Mouse (Mus musculus): ENCODE results near the gene E2f8. TPM values are rescaled to one million over a fixed set of nuclear protein-coding genes. Genes with fewer than 3 reads are reported as not detected.

Gene E2f8
- polyA plus RNA-seq (2015; fragmentation: Nextera tagmentation; extraction: Ambion mirVana): 18.6 and 19.9 TPM in 2 replicates

DNA sequence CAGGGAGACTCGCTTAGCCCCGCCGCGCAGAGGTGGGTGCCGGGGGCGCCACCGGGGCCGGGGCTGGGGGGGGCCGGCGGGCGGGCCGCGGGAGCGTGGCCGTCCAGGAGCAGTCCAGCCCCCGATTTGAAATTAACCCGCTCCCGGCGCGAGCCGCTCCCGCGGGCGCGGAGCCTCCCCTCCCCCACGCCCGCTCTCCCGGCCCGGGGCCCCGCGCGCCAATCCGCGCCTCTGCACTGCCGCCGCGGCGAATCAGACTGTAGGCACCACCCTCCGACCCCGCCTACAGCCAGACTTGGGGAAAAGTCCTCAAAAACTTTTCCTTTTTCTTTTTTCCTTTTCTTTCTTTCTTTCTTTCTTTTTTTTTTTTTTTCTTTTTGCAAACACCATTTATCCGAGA, at the start of gene E2f8:
Gene E2f8, minus strand, starts transcription at position 111 of the 400 bp plus-strand sequence.
- peak; percentile 64 for ATAC-seq (ENCODE audit: extremely low read depth, insufficient number of reproducible peaks, low FRiP score, low TSS enrichment)
- no peaks in the 10 kb centered on the region for H3K27me3 ChIP-seq (replicated peaks)
- H3K4me1 ChIP-seq: peaks cover 26% of the 10 kb centered on the region
- peaks cover 23% of the 10 kb centered on the region for H3K36me3 ChIP-seq
- WGBS: under 1% methylated on average over 28 of the region's 41 CpGs
- H3K4me2 ChIP-seq: peak within 1 kb of the TSS; percentile 95
- peak within 1 kb of the TSS; percentile 95 for H3K9ac ChIP-seq
- peak within 1 kb of the TSS; percentile 88 for H3K4me3 ChIP-seq
- no peaks in the 10 kb centered on the region for H3K9me3 ChIP-seq
- H3K27ac ChIP-seq (replicated peaks): peak within 1 kb of the TSS; percentile 90

- no peak for ATAC-seq (ENCODE audit: extremely low read depth, insufficient number of reproducible peaks, low FRiP score, low TSS enrichment)
- Histone ChIP-seq H3K4me2 (no peak overlapping the region), H3K4me1 (peaks cover 15% of the 10 kb centered on the region), H3K36me3 (no peaks in the 10 kb centered on the region), H3K4me3 (no peak overlapping the region), H3K27me3 (replicated peaks) (no peaks in the 10 kb centered on the region), H3K27ac (replicated peaks) (no peak overlapping the region), H3K9ac (no peak overlapping the region), H3K9me3 (no peaks in the 10 kb centered on the region)
- WGBS: 64% methylated on average over 5 of the region's 5 CpGs
Observed at GRCm38 (mm10) chr7:48930399-48930798, 49.0 kb upstream of the E2f8 start.

- H3K27me3 ChIP-seq (replicated peaks): no peaks in the 10 kb centered on the region
- peaks cover 29% of the 10 kb centered on the region for H3K4me1 ChIP-seq
- no peaks in the 10 kb centered on the region for H3K36me3 ChIP-seq
- H3K9me3 ChIP-seq: no peaks in the 10 kb centered on the region
- no peak for ATAC-seq (ENCODE audit: extremely low read depth, insufficient number of reproducible peaks, low FRiP score, low TSS enrichment)
- 12% methylated on average over 3 of the region's 3 CpGs for WGBS
- no peak overlapping the region for H3K4me3 ChIP-seq
- H3K27ac ChIP-seq (replicated peaks): no peak overlapping the region
- H3K9ac ChIP-seq: no peak overlapping the region
- H3K4me2 ChIP-seq: no peak overlapping the region
Observed at GRCm38 (mm10) chr7:48928364-48928763, 47.0 kb upstream of the E2f8 start.

- WGBS: 24% methylated on average over 3 of the region's 3 CpGs
- H3K27me3 ChIP-seq (replicated peaks): no peaks in the 10 kb centered on the region
Observed at GRCm38 (mm10) chr7:48925214-48925613, 43.8 kb upstream of the E2f8 start.

DNA sequence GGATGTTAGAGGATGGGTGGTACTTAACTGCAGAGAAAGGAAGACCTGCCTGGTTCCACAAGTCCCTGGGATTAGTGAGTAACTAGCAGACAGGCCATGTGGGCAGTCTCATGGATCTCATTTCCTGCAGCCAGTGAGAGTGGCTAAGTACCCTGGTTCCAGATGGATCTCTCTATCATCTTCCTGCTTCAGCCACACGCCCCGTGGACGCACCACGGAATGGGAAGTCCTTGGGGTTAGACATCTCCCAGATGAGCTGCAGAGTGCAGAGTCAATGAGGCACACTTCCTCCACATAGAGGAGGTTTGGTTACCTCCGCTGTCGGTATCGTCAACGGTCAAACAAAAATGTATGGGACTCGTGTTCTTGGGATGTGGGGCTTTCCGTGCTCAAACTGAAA, 42.2 kb upstream of the E2f8 start:
- 69% methylated on average over 10 of the region's 10 CpGs for WGBS
- Histone ChIP-seq H3K4me1 (peaks cover 26% of the 10 kb centered on the region), H3K9ac (no peak overlapping the region), H3K36me3 (no peaks in the 10 kb centered on the region), H3K27ac (replicated peaks) (no peak overlapping the region), H3K4me2 (no peak overlapping the region), H3K9me3 (no peaks in the 10 kb centered on the region), H3K27me3 (replicated peaks) (no peaks in the 10 kb centered on the region), H3K4me3 (no peak overlapping the region)
- ATAC-seq (ENCODE audit: extremely low read depth, insufficient number of reproducible peaks, low FRiP score, low TSS enrichment): no peak

More at GRCm38 (mm10) chr7:48925214-48925613, 43.8 kb upstream of the E2f8 start:
- Histone ChIP-seq H3K4me2 (no peak overlapping the region), H3K36me3 (no peaks in the 10 kb centered on the region), H3K4me3 (no peak overlapping the region), H3K9ac (no peak overlapping the region), H3K4me1 (peaks cover 26% of the 10 kb centered on the region), H3K27ac (replicated peaks) (peak overlapping the region; percentile 51), H3K9me3 (no peaks in the 10 kb centered on the region)
- peak; percentile 57; the same call in 1 of the 2 replicates for ATAC-seq (ENCODE audit: extremely low read depth, insufficient number of reproducible peaks, low FRiP score, low TSS enrichment)

DNA sequence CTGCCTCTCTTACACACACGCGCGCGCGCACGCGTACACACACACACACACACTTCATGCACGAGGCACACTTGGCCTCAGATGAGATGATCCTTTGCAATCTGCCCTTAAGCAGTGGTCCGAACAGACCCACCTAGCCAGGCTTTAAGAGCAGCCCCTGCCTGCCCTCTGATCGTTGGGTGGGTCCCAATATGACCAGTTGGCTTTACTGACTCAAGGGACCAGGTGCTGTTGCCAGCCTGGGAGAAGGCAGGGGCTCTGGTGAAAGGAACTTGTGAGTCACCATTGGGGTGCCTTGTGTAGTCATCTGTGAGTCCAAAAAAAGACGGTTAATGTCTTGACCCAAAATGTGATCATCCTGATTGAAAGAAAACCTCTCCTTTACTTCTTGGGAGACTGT, 37.0 kb upstream of the E2f8 start:
- Histone ChIP-seq H3K27ac (replicated peaks) (no peak overlapping the region), H3K9me3 (no peaks in the 10 kb centered on the region), H3K4me2 (no peak overlapping the region), H3K4me3 (no peak overlapping the region), H3K36me3 (no peaks in the 10 kb centered on the region), H3K4me1 (peaks cover 14% of the 10 kb centered on the region), H3K9ac (no peak overlapping the region), H3K27me3 (replicated peaks) (no peaks in the 10 kb centered on the region)
- WGBS: 50% methylated on average over 11 of the region's 11 CpGs
- no peak for ATAC-seq (ENCODE audit: extremely low read depth, insufficient number of reproducible peaks, low FRiP score, low TSS enrichment)

DNA sequence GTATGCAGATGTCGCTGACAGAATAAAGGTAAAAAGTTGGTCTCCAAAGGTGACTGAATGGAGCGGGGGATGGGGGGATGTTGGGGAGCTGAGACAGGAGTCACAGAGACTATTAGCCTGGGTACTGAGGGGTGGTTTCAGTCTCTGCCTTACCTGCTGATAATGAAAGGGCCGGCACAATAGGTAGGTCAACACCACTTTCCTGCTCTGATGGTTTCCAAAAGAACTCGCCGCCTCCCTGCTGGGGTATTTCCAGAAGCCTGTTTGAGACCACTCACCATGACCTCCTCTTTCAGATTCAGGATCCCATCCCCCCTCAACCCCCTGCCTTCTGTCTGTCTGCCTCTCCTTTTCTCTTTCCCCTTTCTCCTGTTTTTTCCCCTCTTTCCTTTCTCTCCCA, 36.6 kb upstream of the E2f8 start:
- peaks cover 14% of the 10 kb centered on the region for H3K4me1 ChIP-seq
- H3K36me3 ChIP-seq: no peaks in the 10 kb centered on the region
- H3K27me3 ChIP-seq (replicated peaks): no peaks in the 10 kb centered on the region
- WGBS: 28% methylated on average over 5 of the region's 5 CpGs
- no peak for ATAC-seq (ENCODE audit: extremely low read depth, insufficient number of reproducible peaks, low FRiP score, low TSS enrichment)
- no peak overlapping the region for H3K9ac ChIP-seq
- peak overlapping the region; percentile 30; the same call in 1 of the 2 replicates for H3K27ac ChIP-seq (replicated peaks)
- no peak overlapping the region for H3K4me2 ChIP-seq
- H3K9me3 ChIP-seq: no peaks in the 10 kb centered on the region
- H3K4me3 ChIP-seq: no peak overlapping the region

DNA sequence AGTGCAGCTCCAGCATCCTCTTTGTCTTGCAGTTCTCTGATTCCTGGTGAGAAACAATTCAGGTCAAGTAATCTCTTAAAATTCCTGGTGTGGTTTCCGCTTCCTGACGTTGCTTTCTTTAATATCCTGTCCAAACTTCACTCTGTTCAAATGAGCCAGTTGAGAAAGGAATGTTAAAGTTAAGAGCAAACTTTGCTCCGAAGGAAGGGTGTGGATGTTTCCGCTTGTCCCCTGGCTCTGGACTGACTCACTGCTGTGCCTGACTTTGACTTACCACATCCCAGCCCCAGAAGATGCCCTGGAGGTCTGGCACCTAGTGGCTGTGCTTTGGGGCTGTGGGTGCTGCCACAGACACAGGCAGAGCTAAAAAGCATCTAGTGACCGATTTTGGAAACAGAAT, 36.1 kb upstream of the E2f8 start:
- no peak overlapping the region for H3K4me3 ChIP-seq
- no peaks in the 10 kb centered on the region for H3K9me3 ChIP-seq
- H3K4me2 ChIP-seq: no peak overlapping the region
- ATAC-seq (ENCODE audit: extremely low read depth, insufficient number of reproducible peaks, low FRiP score, low TSS enrichment): no peak
- H3K4me1 ChIP-seq: peaks cover 14% of the 10 kb centered on the region
- no peaks in the 10 kb centered on the region for H3K27me3 ChIP-seq (replicated peaks)
- H3K9ac ChIP-seq: no peak overlapping the region
- H3K27ac ChIP-seq (replicated peaks): peak overlapping the region; percentile 56; the same call in 1 of the 2 replicates
- 25% methylated on average over 5 of the region's 5 CpGs for WGBS
- H3K36me3 ChIP-seq: no peaks in the 10 kb centered on the region

DNA sequence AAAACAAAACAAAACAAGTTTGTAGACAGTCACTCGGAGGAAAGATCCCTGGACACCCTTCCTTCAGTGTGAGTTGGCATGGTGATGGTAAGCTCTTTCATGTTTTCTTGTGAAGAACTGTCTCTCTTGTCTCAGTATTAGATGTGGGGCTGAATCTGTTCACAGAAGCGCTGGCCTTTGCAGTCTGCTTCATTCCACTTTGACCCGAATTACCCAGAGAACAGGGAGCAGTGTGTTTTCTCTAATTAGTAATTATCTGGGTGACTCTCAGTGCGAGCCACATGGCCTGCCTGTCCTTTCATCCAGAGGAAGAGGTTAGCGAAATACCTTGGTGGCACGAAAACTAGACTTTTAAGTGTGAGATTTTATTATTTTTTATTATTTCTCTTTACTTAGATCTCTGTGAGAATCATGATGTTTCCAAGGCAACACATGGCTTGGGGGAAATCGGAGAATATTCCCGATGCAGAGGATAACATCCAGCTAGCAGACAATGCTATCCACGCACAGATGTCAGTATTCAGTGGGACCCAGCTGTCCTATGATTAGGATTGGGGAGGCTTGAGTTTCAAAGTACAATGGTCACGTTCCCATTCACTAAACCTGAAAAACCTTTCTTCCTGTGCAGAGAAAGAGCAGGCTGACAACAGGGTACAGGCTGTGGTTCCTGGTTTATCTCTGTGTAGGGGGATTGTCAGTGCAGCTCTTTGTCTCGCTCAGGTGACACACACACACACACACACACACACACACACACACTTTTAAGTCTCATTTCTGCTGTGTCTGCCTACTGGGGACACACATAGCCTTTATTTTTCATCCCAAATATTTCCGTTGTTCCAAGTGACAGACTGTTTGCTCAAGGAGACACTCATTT, 33.5 kb upstream of the E2f8 start:
- H3K9ac ChIP-seq: no peak overlapping the region
- no peak overlapping the region for H3K27ac ChIP-seq (replicated peaks)
- H3K27me3 ChIP-seq (replicated peaks): no peaks in the 10 kb centered on the region
- H3K9me3 ChIP-seq: no peaks in the 10 kb centered on the region
- H3K4me1 ChIP-seq: peaks cover 14% of the 10 kb centered on the region
- no peak for ATAC-seq (ENCODE audit: extremely low read depth, insufficient number of reproducible peaks, low FRiP score, low TSS enrichment)
- H3K4me2 ChIP-seq: no peak overlapping the region
- no peak overlapping the region for H3K4me3 ChIP-seq
- H3K36me3 ChIP-seq: no peaks in the 10 kb centered on the region
- 68% methylated on average over 12 of the region's 12 CpGs for WGBS

DNA sequence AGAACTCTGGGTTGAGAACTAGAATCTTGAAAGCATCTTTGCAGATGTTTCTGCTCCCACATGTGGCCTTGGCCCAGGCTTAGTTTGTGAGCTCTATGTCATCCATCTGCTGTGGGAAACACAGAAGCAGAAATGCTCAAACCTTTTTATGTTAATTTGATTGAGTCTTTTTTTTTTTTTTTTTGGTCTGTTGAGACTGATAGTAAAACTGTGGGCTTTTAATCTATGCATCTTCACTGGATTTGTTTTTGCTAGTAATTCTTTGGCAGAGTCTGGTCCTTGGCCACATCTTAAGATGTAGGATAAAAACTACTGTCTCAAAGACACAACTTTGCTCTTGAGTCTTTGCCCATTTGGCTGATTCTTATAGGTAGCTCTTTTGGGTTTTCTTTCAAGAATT, 29.8 kb upstream of the E2f8 start:
- ATAC-seq (ENCODE audit: extremely low read depth, insufficient number of reproducible peaks, low FRiP score, low TSS enrichment): no peak
- no peaks in the 10 kb centered on the region for H3K27me3 ChIP-seq (replicated peaks)
- no peak overlapping the region for H3K4me3 ChIP-seq
- 0 out of 2 replicates have a peak, but pooled peaks cover 4% of the 10 kb centered on the region for H3K4me1 ChIP-seq
- no peaks in the 10 kb centered on the region for H3K9me3 ChIP-seq
- H3K4me2 ChIP-seq: no peak overlapping the region
- H3K36me3 ChIP-seq: no peaks in the 10 kb centered on the region
- H3K9ac ChIP-seq: no peak overlapping the region
- no peak overlapping the region for H3K27ac ChIP-seq (replicated peaks)

DNA sequence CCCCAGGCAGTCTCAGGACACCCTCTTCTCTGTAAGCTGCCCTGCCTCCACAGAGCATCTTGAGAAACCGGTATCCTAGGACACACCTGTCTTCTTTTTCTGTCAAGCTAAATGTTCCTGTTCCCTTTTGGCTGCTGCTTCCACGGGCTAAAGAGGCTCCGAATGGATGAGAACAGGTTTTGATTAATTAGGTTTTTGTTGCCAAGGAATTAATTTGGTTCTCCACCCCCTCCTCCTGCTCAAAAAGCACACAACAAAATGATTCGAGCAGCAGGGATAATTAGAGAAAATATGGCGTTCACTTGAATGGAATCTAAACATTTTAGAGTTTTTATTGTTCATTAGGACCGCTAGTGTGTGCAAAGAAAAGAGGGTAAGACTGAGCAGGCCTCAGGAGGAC, 28.9 kb upstream of the E2f8 start:
- Histone ChIP-seq H3K27me3 (replicated peaks) (no peaks in the 10 kb centered on the region), H3K4me1 (0 out of 2 replicates have a peak, but pooled peaks cover 4% of the 10 kb centered on the region), H3K4me2 (no peak overlapping the region), H3K27ac (replicated peaks) (no peak overlapping the region), H3K36me3 (no peaks in the 10 kb centered on the region), H3K9ac (no peak overlapping the region), H3K4me3 (no peak overlapping the region), H3K9me3 (no peaks in the 10 kb centered on the region)
- 83% methylated on average over 6 of the region's 6 CpGs for WGBS
- no peak for ATAC-seq (ENCODE audit: extremely low read depth, insufficient number of reproducible peaks, low FRiP score, low TSS enrichment)

DNA sequence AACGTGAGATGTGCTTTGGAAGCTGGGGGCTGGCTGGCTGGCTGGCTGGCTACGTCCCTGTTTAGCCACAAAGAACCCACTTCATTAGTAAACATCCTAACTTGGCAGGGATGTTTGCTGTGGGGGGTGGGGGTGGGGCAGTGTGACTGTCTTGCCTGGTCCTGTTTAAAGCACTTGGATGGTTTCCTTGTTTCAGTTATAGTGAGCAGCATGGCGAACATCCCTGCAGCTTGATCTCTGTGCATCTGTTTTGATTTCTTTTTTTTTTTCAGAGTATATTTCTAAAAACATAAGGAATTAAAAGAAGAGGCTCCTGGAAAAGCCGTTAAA, 27.9 kb upstream of the E2f8 start:
- 54% methylated on average over 4 of the region's 4 CpGs for WGBS
- Histone ChIP-seq H3K9me3 (no peaks in the 10 kb centered on the region), H3K9ac (no peak overlapping the region), H3K4me2 (no peak overlapping the region), H3K27me3 (replicated peaks) (no peaks in the 10 kb centered on the region), H3K27ac (replicated peaks) (no peak overlapping the region), H3K36me3 (no peaks in the 10 kb centered on the region), H3K4me1 (0 out of 2 replicates have a peak, but pooled peaks cover 4% of the 10 kb centered on the region), H3K4me3 (no peak overlapping the region)
- ATAC-seq (ENCODE audit: extremely low read depth, insufficient number of reproducible peaks, low FRiP score, low TSS enrichment): no peak
